Mouse (Mus musculus) heart, adult 18-20 months (tissue): ENCODE measurements around the gene Fance. TPM values are rescaled to one million over a fixed set of nuclear protein-coding genes. Genes with fewer than 3 reads are reported as not detected.
"Not testable (repeated sequence)": the region's sequence is repeated elsewhere in the genome, so short reads cannot be mapped to it uniquely, and the experiment has no call there.

Experiments
- DNase-seq, 2 experiments: peaks; one replicate each; pipeline ENCODE4 v3.0.0; 2021 to 2022; ENCODE audit warnings: mixed read lengths in 1 of 2
- total RNA-seq, 2 experiments: library from RNA; stranded (reverse); gene quantifications; 2 replicates each; pipeline ENCODE4 v1.2.3; 2021

Gene Fance
- total RNA-seq, 2 experiments from 2014 or later = 10.5 to 12.7 TPM

GRCm38 (mm10) chr17:28326951-28327350 is 13.6 kb downstream of the Fance start:
- DNase-seq = no peak

GRCm38 (mm10) chr17:28327673-28328325 is 14.5 kb downstream of the Fance start:
- no peak for DNase-seq

GRCm38 (mm10) chr17:28328366-28328928 is 15.1 kb downstream of the Fance start, which contains the start of gene Rpl10a:
Gene Rpl10a (plus strand): TSS chr17:28328471.
- peak; percentile 97 to 99 for DNase-seq

DNA sequence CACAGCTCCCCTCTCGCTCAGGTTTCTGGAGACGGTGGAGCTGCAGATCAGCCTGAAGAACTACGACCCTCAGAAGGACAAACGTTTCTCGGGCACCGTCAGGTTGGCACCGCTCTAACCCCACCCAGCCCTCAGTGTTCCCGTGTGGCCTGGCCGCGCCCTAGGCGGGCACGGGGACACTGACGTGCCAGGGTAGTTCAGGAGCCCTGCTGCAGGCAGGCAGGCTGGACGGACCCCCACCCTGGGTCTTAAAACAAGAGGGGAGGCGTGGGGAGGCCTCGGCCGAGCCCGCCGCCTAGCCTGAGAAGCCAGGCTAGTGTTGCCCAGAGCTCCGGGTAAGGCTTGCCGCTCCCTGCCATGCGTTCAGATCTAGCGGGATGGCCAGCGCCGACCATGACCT is 15.6 kb downstream of the Fance start:
- DNase-seq = no peak

- DNase-seq = no peak
Observed at GRCm38 (mm10) chr17:28329503-28330231, 16.3 kb downstream of the Fance start.

DNA sequence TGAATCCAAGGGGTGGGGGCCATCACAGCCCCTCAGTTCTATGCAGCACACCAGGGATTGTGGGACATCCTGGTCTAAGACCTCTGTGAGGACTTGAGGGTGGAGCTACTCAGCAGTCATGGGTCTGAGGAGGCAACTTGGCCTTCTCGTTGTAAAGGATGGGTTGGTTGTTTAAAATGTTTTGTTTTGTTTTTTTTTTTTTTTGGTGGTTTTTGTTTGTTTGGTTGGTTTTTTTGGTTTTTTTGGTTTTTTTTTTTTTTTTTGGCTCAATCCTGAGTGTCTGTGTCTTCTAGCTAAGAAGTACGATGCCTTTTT is 16.9 kb downstream of the Fance start:
- no peak for DNase-seq

- DNase-seq = not testable (repeated sequence)
Observed at GRCm38 (mm10) chr17:28330590-28330989, 17.3 kb downstream of the Fance start.

DNA sequence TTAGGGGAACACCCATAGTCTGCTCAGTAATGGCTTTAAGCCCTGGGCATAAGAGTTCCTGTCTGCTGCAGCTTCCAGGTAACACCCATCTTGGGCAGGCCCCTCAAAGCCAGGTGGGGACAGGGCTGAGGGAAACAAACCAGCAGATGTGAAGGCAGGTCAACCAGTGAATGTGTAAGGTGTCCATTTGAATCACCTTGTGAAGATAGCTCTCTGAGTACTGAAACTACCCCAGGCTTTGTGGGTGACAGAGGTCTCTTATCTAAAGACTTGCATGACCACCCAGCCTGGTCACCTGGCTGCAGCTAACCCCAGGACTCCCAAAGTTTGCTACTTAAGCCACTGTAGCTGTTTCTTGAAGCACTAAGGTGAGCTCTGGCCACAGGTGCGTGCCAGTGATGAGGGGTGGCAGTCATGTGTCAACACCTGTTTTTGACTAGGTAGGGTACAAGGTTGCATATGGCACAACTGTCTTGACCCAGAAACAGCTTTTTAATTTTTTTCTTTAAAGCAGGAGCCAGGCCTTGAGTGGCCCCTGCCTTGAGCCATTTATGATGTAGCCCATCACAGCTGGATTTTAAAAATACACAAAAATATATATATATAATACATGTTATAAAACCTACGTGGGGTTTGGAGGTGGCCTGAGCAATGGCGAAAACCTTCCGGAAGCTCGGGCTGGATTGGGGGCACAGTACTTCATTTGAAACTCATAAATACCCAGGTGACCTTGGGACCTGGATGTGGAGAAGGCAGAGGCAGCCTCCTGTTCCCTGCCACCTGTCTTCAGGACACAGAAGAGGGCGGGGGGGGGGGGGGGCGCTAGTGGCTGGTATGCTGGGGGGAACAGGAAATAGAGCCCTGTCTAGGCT is 18.2 kb downstream of the Fance start:
- no peak for DNase-seq

DNA sequence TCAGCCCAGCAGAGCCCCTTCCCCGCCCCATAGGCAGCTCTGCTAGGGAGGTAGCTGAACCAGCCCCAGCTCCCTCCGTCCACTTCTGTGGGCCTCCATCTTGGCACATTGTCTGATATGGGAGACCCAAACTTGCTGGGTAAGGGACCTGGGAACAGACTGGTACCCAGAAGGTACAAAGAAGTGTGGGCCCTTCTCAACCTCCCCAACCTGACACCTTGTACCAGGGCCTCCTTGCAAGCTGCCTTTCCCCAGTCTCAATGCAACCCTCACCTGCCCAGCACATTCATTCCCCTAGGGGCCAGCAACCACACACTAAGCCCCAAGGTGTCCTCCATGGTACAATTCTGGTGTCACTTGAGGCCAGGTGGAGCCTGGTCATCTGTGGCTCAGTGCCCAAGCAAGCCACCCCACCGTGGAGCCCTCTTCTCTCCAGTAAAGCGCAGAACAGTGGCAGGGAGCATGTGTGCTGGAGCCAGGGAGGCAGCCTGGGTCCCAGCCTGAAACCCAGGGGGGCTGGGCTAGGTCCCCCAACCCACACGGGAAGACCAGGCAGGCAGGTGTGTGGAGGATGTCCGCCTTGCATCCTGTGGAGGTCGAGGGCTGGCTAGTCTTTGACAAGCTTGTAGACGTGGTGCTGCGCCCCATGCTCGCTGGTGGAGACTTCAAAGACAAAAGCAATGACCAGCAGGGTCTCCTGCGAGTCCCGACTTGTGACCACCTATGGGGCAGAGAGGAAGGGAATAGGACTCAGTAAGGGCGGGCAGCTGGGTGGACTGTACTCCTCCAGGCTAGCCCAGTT is 19.0 kb downstream of the Fance start:
- DNase-seq = no peak

- DNase-seq = no peak
Observed at GRCm38 (mm10) chr17:28332915-28333546, 19.7 kb downstream of the Fance start.

- no peak for DNase-seq
Observed at GRCm38 (mm10) chr17:28335267-28335666, 21.9 kb downstream of the Fance start.

- DNase-seq = no peak
Observed at GRCm38 (mm10) chr17:28337547-28337946, 24.2 kb downstream of the Fance start.

DNA sequence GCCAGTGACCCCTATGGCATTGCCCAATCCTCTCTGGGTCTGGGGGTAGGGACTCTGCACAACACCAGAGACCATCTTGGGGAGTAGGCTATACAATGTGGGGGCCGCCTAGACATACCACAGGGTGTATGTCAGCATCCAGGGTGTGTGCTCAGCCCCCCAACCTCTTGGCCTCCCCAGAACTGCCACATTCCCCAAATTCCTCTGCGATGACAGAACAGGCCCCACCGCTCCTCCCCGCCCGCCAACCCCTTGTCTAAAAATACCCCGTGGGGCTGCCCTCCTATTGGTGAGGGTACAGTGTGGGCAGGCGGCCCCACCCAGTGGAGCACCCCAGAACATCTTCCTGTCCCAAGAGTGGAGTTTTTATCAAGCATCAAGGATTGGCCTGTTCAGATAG is 27.3 kb downstream of the Fance start:
- DNase-seq = no peak

DNA sequence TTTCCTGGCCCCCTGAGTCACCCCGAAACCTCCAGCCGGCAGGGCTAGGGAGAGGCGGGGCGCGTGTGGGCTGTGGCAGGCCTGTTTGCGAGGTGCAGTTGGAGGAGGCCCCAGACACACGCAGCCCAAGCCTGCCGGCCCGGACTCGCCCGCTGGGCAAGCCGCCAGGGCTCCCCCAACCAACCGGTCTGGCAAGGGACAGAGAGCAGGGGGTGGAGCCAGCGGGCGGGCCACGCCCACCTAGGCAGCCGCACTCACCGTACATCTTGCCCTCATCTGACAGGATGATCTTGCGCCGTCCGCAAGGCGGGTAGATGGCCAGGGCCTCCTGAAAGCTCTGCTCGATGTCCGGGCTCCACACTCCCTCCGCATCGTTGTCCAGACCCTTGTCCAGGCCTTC is 27.8 kb downstream of the Fance start:
- peak; percentile 78 to 80 for DNase-seq

GRCm38 (mm10) chr17:28344050-28344607 is 30.8 kb downstream of the Fance start:
- DNase-seq = peak in 1 of 2 experiments; percentile 39

- DNase-seq = no peak
Observed at GRCm38 (mm10) chr17:28344670-28345069, 31.4 kb downstream of the Fance start.

DNA sequence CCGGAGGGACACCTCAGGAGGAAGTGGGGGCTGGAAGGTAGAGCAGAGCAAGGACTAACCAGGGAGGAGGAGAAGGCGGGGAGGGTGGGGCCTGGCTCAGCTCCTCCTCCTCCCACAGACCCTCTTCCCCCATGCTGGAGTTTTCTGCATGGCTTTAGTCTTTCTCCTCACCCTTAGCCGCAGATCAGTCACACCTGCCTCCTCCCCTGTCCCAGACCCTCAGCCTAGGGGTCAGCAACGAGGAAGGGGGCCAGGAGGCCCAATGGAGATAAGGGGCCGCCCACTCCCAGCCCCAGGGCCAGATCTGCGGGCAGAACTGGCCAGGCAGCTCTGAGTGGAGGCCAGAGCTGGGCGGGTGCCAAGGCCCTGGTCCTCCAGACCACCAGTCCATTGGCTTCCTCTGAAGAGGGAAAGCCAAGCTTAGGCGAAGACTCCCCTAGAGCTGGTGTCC is 32.0 kb downstream of the Fance start:
- no peak for DNase-seq

GRCm38 (mm10) chr17:28345882-28346281 is 32.6 kb downstream of the Fance start:
- DNase-seq = peak; percentile 44 to 59

- no peak for DNase-seq
Observed at GRCm38 (mm10) chr17:28347327-28347726, 34.0 kb downstream of the Fance start.

- DNase-seq = peak; percentile 41 to 47
Observed at GRCm38 (mm10) chr17:28348211-28348610, 34.9 kb downstream of the Fance start.
